Mouse (Mus musculus) liver, embryonic 14 days (tissue): ENCODE measurements around the gene Chml. TPM values are rescaled to one million over a fixed set of nuclear protein-coding genes. Genes with fewer than 3 reads are reported as not detected.

Experiments used
- polyA plus RNA-seq: library from polyadenylated mRNA; depleted of rRNA; stranded (reverse); fragments of >200 nt; gene quantifications from 2 replicates; pipeline ENCODE4 v1.2.3, GENCODE M21; 2012; rRNA removed

Chml gene
- 1.2 and 1.5 TPM in 2 replicates for polyA plus RNA-seq

DNA sequence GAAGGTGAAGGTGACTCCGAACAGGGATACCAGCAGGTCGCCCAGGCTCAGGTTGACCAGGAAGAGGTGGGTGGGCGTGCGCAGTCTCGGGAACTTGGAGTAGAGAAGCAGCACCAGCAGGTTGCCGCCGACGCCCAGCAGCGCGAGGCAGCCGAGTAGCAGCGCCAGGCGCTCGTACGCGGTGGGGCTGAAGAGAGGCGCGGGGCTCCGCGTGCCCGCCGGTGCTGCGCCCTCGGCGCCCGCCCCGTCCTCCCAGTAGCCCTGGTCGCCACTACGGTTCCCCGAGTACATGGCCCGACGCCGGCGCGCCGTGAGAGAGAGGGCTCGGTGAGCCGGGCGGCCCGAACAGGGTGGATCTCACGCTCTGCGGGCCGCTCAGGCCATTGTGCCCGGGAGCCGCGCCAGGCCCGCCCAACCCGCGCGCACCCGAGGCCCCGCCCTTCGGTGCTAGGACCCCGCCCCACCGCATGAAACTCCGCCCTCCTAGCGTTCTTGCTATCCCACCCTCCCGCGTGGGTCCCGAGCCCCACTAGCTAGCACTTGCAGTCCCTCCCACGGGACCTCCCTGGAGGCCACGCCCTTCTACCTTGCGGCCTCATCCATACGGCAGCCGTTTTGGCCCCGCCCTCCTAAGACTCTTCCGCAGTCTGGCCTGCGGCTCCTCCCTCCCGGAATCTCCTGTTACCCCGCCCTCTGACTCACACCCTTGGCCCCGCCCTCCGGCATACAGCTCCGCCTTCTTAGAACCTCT is at the start of gene Chml, which contains the start of gene Opn3:
Gene Chml, minus strand, starts transcription at position 656 of the 751 bp plus-strand sequence.
Gene Opn3, minus strand, starts transcription at position 531 of the 751 bp plus-strand sequence.

DNA sequence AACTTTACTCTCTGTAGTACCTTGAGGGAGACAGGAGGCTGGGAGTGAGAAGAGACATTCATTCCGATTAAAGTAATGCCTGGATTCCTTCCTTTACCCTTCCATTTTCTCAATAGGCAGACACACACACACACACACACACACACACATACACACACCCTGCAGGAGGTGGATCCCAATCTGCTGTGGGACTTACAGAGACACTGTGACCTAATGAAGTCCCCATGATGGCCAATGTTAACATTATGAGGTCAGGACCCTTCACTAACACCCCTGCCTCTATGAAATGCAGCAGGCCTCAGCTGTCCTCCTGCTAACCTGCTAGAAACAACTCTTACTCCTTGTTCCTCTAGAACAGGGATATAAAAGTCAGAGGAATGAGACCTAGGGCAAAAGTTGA is 5.6 kb upstream of the Chml start, which contains the start of gene Wdr64:
Gene Wdr64, plus strand, starts transcription at position 301 of the 400 bp plus-strand sequence.

Other genes starting within 250 kb of the Chml start
- gene Rgs7, start 200.4 kb downstream of the Chml start, polyA plus RNA-seq = 0.01 and 0.02 TPM in 2 replicates
- 5.0 and 6.5 TPM in 2 replicates for gene Kmo, start 72.5 kb downstream of the Chml start, polyA plus RNA-seq
- gene Fh1, start 67.3 kb downstream of the Chml start, polyA plus RNA-seq = 63.0 and 66.7 TPM in 2 replicates
- gene Opn3, start 125 bp downstream of the Chml start, polyA plus RNA-seq = 0.60 and 0.61 TPM in 2 replicates
- not detected in 2 replicates for gene Wdr64, start 5.7 kb upstream of the Chml start, polyA plus RNA-seq
- 10.0 and 12.2 TPM in 2 replicates for gene Exo1, start 187.7 kb upstream of the Chml start, polyA plus RNA-seq
- 0.02 TPM in 1 of 2 replicates, not detected in the other for gene Gm38100, start 227.4 kb upstream of the Chml start, polyA plus RNA-seq